Mouse (Mus musculus): Measurements from ENCODE around the gene Kirrel3. TPM values are rescaled to one million over a fixed set of nuclear protein-coding genes. Genes with fewer than 3 reads are reported as not detected.
A peak's percentile ranks its signal among the peaks of the same experiment; 100 is the strongest.

Gene Kirrel3
- total RNA-seq, 2 experiments from 2014 or later = 66.3 to 71.9 TPM

- DNase-seq (ENCODE audit: low spot score in 2 of 2) = no peak
- intact Hi-C loops (cut with DNase I) = no loop called here
These were observed 235.9 kb downstream of the Kirrel3 start for GRCm38 (mm10) chr9:34721478-34722197.

GRCm38 (mm10) chr9:34722198-34722550 is 236.5 kb downstream of the Kirrel3 start:
- intact Hi-C loops (cut with DNase I) = no loop called here
- DNase-seq (ENCODE audit: low spot score in 2 of 2) = no peak

GRCm38 (mm10) chr9:34732507-34732906 is 246.8 kb downstream of the Kirrel3 start:
- no peak for DNase-seq (ENCODE audit: low spot score in 2 of 2)
- intact Hi-C loops (cut with DNase I) = no loop called here

GRCm38 (mm10) chr9:34733579-34733978 is 247.9 kb downstream of the Kirrel3 start:
- intact Hi-C loops (cut with DNase I) = no loop called here
- DNase-seq (ENCODE audit: low spot score in 2 of 2) = no peak

- intact Hi-C loops (cut with DNase I) = no loop called here
- DNase-seq (ENCODE audit: low spot score in 2 of 2) = no peak
These were observed 249.3 kb downstream of the Kirrel3 start for GRCm38 (mm10) chr9:34734991-34735390.

GRCm38 (mm10) chr9:34739431-34739830 is 253.7 kb downstream of the Kirrel3 start:
- no peak for DNase-seq (ENCODE audit: low spot score in 2 of 2)
- intact Hi-C loops (cut with DNase I) = no loop called here

- peak in 1 of 2 experiments; percentile 65 for DNase-seq (ENCODE audit: low spot score in 2 of 2)
- intact Hi-C loops (cut with DNase I) = no loop called here
These were observed 255.1 kb downstream of the Kirrel3 start for GRCm38 (mm10) chr9:34740814-34741213.

- intact Hi-C loops (cut with DNase I) = no loop called here
- DNase-seq (ENCODE audit: low spot score in 2 of 2) = peak in 1 of 2 experiments; percentile 31
These were observed 262.3 kb downstream of the Kirrel3 start for GRCm38 (mm10) chr9:34748003-34748402.

- no peak for DNase-seq (ENCODE audit: low spot score in 2 of 2)
- intact Hi-C loops (cut with DNase I) = no loop called here
These were observed 263.5 kb downstream of the Kirrel3 start for GRCm38 (mm10) chr9:34749161-34749560.

GRCm38 (mm10) chr9:34749877-34750276 is 264.2 kb downstream of the Kirrel3 start:
- intact Hi-C loops (cut with DNase I) = loop anchor here (5.0 to 10.0 kb wide), 2 partner anchors 88 to 265 kb away; no protein-coding TSS in a partner anchor
- no peak for DNase-seq (ENCODE audit: low spot score in 2 of 2)

- intact Hi-C loops (cut with DNase I) = loop anchor here (5.0 to 10.0 kb wide), 2 partner anchors 89 to 264 kb away; no protein-coding TSS in a partner anchor
- DNase-seq (ENCODE audit: low spot score in 2 of 2) = no peak
These were observed 265.2 kb downstream of the Kirrel3 start for GRCm38 (mm10) chr9:34750887-34751286.

GRCm38 (mm10) chr9:34752076-34752800 is 266.5 kb downstream of the Kirrel3 start:
- intact Hi-C loops (cut with DNase I) = loop anchor here (1.0 to 10.0 kb wide), 3 partner anchors 90 to 263 kb away; no protein-coding TSS in a partner anchor
- DNase-seq (ENCODE audit: low spot score in 2 of 2) = peak; percentile 25 to 56

GRCm38 (mm10) chr9:34752801-34753170 is 267.1 kb downstream of the Kirrel3 start:
- DNase-seq (ENCODE audit: low spot score in 2 of 2) = peak; percentile 68 to 70
- intact Hi-C loops (cut with DNase I) = loop anchor here (1.0 to 10.0 kb wide), 3 partner anchors 90 to 262 kb away; no protein-coding TSS in a partner anchor

GRCm38 (mm10) chr9:34753891-34754290 is 268.2 kb downstream of the Kirrel3 start:
- no peak for DNase-seq (ENCODE audit: low spot score in 2 of 2)
- intact Hi-C loops (cut with DNase I) = loop anchor here (5.0 to 10.0 kb wide), 2 partner anchors 92 to 261 kb away; no protein-coding TSS in a partner anchor

- intact Hi-C loops (cut with DNase I) = loop anchor here (5.0 to 10.0 kb wide), 2 partner anchors 92 to 260 kb away; no protein-coding TSS in a partner anchor
- no peak for DNase-seq (ENCODE audit: low spot score in 2 of 2)
These were observed 268.9 kb downstream of the Kirrel3 start for GRCm38 (mm10) chr9:34754523-34755097.

- intact Hi-C loops (cut with DNase I) = loop anchor here (10.0 kb wide), 1 partner anchor 259 kb away; no protein-coding TSS in a partner anchor
These were observed 270.4 kb downstream of the Kirrel3 start for GRCm38 (mm10) chr9:34756055-34756454.

GRCm38 (mm10) chr9:34758925-34759324 is 273.2 kb downstream of the Kirrel3 start:
- intact Hi-C loops (cut with DNase I) = loop anchor here (10.0 kb wide), 1 partner anchor 256 kb away; no protein-coding TSS in a partner anchor

More at GRCm38 (mm10) chr9:34756055-34756454, 270.4 kb downstream of the Kirrel3 start:
- DNase-seq (ENCODE audit: low spot score in 2 of 2) = no peak

GRCm38 (mm10) chr9:34760521-34760920 is 274.8 kb downstream of the Kirrel3 start:
- intact Hi-C loops (cut with DNase I) = no loop called here
- no peak for DNase-seq (ENCODE audit: low spot score in 2 of 2)

More at GRCm38 (mm10) chr9:34758925-34759324, 273.2 kb downstream of the Kirrel3 start:
- DNase-seq (ENCODE audit: low spot score in 2 of 2) = no peak

- intact Hi-C loops (cut with DNase I) = no loop called here
- DNase-seq (ENCODE audit: low spot score in 2 of 2) = no peak
These were observed 281.3 kb downstream of the Kirrel3 start for GRCm38 (mm10) chr9:34766792-34767623.
